Mouse (Mus musculus) G1E (cell line): ENCODE data around the gene Adarb2. TPM values are rescaled to one million over a fixed set of nuclear protein-coding genes. Genes with fewer than 3 reads are reported as not detected.

Source experiments
- ATAC-seq: 2 replicates; pipeline ENCODE4 v1.8.0; 2016; ENCODE audit warnings: mild to moderate bottlenecking; ENCODE audit not compliant: insufficient number of reproducible peaks, poor library complexity, low FRiP score, severe bottlenecking; ENCODE audit errors: extremely low read depth
- DNase-seq: peaks from one replicate; pipeline ENCODE4 v3.0.0; 2012; ENCODE audit warnings: low spot score
- H3K27me3 ChIP-seq: 2 replicates; pipeline ENCODE4 v1.6.1; 2012; ENCODE audit warnings: mild to moderate bottlenecking, low read length, inconsistent platforms; ENCODE audit not compliant: insufficient read depth
- H3K36me3 ChIP-seq: replicated peaks from 2 replicates; pipeline ENCODE3; 2012; ENCODE audit warnings: mild to moderate bottlenecking, inconsistent platforms
- H3K4me1 ChIP-seq: 2 replicates; pipeline ENCODE4 v1.6.1; 2012; ENCODE audit warnings: low read depth, low read length, inconsistent platforms, mixed read lengths; ENCODE audit not compliant: insufficient read depth
- H3K4me3 ChIP-seq: 2 replicates; pipeline ENCODE4 v1.5.1; 2012; ENCODE audit warnings: low read depth, mild to moderate bottlenecking, inconsistent platforms, low read length, moderate library complexity, mixed read lengths
- H3K9me3 ChIP-seq: replicated peaks from 2 replicates; pipeline ENCODE4 v1.6.1; 2012; ENCODE audit warnings: inconsistent platforms
- CTCF ChIP-seq: IDR thresholded peaks from 2 replicates; pipeline ENCODE4 v1.5.1; 2012; ENCODE audit warnings: low read depth, low read length, inconsistent platforms, mixed read lengths
- GATA1 ChIP-seq: IDR thresholded peaks from 2 replicates; pipeline ENCODE4 v1.6.1; 2012; ENCODE audit warnings: borderline replicate concordance, low read length, inconsistent platforms, mixed read lengths
- GATA2 ChIP-seq: IDR thresholded peaks from 2 replicates; pipeline ENCODE4 v1.6.1; 2012; ENCODE audit warnings: low read depth, low read length, inconsistent platforms, borderline replicate concordance
- POLR2AphosphoS5 ChIP-seq: IDR thresholded peaks from 2 replicates; pipeline ENCODE4 v1.6.1; 2012; ENCODE audit warnings: low read depth, low read length, inconsistent platforms; ENCODE audit not compliant: insufficient replicate concordance
- TAL1 ChIP-seq: conservative IDR thresholded peaks from 2 replicates; pipeline ENCODE4 v1.6.1; 2012; ENCODE audit warnings: low read depth, low read length, inconsistent platforms, mixed read lengths
- polyA plus RNA-seq: library from polyadenylated mRNA; stranded (reverse); fragments of >175 nt; gene quantifications from 2 replicates; pipeline ENCODE4 v1.2.3, GENCODE M21; 2012
- total RNA-seq, 2 experiments: library from RNA; stranded (forward) in 1 of 2; stranded (reverse) in 1 of 2; fragments of 200-1000 nt in 1 of 2; fragments of >200 nt in 1 of 2; fragmentation: Nextera tagmentation in 1 of 2; gene quantifications; 2 replicates each; pipeline ENCODE4 v1.2.3; 2014 to 2017

The Adarb2 gene
- total and polyA plus RNA-seq, 3 experiments: 0.33 TPM; not detected in 2

DNA sequence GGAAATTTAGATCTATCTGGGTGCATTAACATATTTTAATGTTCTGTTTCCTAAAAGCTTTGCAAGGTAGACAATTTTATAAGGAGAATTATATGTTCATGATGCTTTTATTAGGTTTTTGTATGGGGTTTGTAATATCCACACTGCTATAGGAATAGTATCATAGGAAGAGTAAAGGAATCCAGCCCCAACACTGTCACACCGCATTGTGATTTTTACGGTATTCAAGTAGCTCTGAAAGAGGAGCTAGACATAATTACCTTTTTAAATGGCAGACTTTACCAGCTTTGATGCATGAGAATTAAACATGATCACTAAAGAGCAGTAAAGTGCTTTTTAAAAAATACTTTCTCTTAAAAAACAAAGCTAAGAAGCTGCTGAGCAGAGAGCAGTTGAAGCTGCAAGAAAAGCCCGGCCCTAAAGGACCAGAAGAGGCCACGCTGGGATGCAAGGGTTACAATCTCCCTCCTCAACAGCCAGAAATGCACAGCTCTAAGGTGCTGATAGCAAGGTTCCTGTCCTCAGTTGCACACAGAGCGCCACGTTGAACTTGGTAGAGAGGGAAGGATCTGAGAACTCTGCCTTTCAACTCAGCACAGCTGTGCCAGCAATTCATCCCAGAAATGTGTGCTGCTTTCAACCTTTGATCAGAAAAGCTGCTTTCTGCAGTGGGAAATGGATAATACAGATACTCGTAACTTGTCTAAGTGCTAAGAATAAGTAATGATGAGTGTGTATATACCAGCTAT, 308.6 kb downstream of the Adarb2 start:
- Histone ChIP-seq H3K9me3 (no peaks in the 10 kb centered on the region), H3K27me3 (0 out of 2 replicates have a peak, but pooled peaks cover 3% of the 10 kb centered on the region), H3K4me3 (no peak overlapping the region), H3K36me3 (no peaks in the 10 kb centered on the region), H3K4me1 (no peaks in the 10 kb centered on the region)
- DNase-seq (no peak), ATAC-seq (no peak)
- no peak for TF ChIP-seq TAL1
- TF ChIP-seq POLR2AphosphoS5: no peak
- TF ChIP-seq GATA1: no peak
- no peak for TF ChIP-seq CTCF
- TF ChIP-seq GATA2: no peak

DNA sequence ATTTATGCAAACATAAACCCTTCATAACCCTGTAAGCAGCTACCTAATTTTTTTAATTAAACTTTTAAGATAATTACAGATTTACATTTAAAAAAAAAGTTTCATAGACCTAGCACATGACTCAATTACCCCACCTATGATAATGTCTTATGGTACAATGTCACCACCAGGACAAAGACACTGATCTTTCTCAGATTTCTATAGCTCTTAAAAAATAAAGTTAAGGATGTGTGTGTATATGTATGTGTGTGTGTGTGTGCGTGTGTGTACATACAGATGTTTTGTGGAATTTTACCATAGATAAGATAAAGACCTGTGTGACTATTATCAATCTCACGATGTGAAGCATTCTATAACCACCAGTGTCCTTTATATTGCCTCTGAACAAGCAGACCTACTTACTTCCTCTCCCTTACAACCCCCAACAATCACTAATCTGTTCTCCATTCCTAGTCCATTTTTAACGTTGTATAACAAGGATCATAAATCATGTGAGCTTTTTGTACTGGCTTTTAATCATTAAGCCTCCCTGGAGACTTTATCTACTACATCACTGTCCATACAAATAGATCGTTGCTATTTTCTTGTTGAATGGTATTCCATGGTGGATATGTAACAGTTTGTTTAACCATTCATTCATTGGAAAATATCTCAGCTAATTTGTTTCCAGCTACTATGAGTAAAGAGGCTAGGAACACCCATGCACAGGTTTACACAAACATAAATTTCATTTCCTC, 313.5 kb downstream of the Adarb2 start:
- Histone ChIP-seq H3K9me3 (no peaks in the 10 kb centered on the region), H3K27me3 (0 out of 2 replicates have a peak, but pooled peaks cover 3% of the 10 kb centered on the region), H3K4me3 (no peak overlapping the region), H3K36me3 (no peaks in the 10 kb centered on the region), H3K4me1 (no peaks in the 10 kb centered on the region)
- DNase-seq: no peak
- TF ChIP-seq POLR2AphosphoS5 (no peak), GATA1 (no peak), CTCF (no peak), GATA2 (no peak), TAL1 (no peak)
- ATAC-seq: no peak

DNA sequence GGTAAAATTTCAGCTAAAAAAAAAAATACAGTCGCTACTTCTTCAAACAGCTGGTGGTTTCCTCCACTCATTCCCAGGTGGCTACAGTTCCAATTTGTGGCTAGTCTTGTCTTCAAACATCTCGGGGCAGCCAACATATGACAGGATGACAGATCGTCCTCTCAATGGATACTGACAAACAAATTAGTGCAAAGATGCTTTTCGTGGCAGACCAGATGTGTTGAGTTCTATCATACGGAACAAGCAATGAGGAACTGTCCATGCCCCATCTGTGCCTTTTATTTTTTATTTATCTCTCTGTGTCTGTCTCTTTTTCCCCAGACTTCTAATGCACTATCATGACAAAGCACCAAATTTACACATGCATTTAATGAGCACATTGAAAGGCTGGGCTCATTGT, 316.5 kb downstream of the Adarb2 start:
- ATAC-seq: no peak
- Histone ChIP-seq H3K4me1 (no peaks in the 10 kb centered on the region), H3K36me3 (no peaks in the 10 kb centered on the region), H3K9me3 (no peaks in the 10 kb centered on the region), H3K4me3 (no peak overlapping the region), H3K27me3 (no peaks in the 10 kb centered on the region)
- DNase-seq: no peak
- TF ChIP-seq CTCF: no peak
- no peak for TF ChIP-seq POLR2AphosphoS5
- no peak for TF ChIP-seq GATA2
- TF ChIP-seq GATA1: no peak

DNA sequence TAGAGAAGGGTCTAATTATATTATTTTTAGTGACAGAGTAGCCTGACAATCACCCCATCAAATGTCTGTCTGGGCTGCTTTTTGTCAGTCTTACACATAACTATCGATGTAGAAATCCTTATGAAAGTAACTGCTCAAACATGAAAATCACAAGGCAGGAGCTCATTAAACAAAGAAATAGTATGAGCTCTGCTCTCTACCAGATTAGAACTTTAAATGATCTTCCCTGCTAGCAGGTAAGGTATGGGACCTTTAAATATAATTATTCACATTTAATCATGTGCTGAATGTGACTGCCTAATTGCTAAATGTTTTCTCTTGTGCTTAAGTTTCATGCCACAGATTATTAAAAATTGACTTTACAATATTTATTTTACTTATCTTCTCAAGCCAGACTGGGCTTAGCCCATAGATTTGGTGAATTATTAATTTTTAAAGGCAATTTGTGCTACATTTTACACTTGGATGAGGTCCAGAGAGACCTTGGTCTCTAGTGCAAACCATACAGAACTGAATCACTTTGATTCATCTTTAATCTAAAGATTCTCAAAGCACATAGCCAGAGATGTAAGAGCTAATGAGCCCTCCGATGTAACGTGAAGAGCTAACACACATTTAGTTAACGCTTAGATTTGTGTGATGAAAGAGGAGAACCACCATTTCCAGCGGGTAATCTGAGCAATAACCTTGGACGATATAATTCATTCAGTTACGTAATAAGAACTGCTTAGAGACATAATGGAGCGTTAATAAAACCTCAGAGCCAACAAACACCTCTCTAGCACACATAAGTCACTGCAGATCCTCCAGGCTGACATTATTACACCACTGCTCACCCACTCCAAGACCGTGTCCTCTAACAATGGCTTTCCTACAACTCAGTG, 323.3 kb downstream of the Adarb2 start:
- Histone ChIP-seq H3K4me3 (no peak overlapping the region), H3K36me3 (no peaks in the 10 kb centered on the region), H3K9me3 (no peaks in the 10 kb centered on the region), H3K4me1 (no peaks in the 10 kb centered on the region), H3K27me3 (no peaks in the 10 kb centered on the region)
- DNase-seq: no peak
- TF ChIP-seq GATA2 (no peak), CTCF (no peak), TAL1 (no peak), GATA1 (no peak)
- ATAC-seq: no peak

DNA sequence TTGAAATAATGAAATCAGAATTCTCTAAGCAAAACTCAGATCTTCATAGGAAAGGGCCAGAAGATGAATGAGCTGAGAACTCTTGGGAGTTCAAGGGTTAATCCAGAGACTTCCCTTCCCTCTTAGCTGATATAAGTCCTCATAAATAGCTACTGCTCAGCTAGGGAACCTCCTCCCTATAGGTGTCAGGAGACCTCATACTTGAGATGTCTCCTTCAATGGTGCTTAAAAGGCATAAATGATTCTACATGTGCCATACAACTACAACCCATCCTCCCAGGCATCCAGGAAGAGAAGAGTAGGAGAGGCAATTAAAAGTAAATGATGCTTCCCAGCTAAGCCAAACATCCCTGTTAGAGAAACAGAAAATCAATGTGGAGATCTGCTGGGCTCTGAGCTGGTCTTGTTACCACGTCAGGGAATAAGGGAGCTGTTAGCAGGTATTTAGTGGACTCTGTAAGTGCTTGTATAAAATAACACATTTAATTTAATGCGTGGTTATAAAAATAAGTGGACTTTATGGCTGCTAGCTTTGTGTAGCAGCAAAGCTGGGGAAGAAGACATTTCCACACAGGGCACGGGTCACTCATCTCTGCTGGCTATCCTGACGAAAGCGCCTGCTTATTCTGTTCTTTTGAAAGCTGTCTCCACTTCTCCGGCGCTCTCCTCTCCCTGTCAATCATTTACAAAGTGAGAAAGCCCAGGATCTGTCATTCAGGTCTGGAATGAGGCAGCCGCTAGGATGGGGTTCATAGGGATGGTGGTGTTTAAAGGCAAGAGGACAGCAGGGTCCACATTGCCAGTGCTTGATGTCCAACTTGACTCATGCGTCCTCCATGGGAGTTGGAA, 331.8 kb downstream of the Adarb2 start:
- Histone ChIP-seq H3K36me3 (no peaks in the 10 kb centered on the region), H3K27me3 (no peaks in the 10 kb centered on the region), H3K4me1 (no peaks in the 10 kb centered on the region), H3K9me3 (no peaks in the 10 kb centered on the region), H3K4me3 (no peak overlapping the region)
- DNase-seq (no peak), ATAC-seq (no peak)
- TF ChIP-seq GATA2: no peak
- no peak for TF ChIP-seq CTCF
- no peak for TF ChIP-seq TAL1
- TF ChIP-seq GATA1: no peak
- TF ChIP-seq POLR2AphosphoS5: no peak

DNA sequence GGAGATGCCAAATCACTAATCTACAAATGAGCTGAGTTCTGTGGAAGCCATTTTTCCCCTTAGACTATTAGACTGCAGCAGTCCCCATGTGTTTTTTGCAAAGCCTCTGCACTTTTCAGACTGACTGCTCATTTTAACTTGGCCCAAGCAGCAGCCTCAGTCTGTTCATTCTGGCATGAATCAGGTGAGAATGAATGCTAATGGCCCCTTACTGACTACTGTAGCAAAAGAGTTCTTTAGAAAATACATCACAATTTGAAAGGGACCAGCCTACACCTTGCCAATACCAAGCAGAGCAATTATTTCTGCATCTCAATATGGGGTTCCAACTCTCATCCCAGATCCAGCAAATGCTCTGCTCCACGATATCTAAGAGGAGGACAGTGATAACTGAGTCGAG, 335.8 kb downstream of the Adarb2 start:
- Histone ChIP-seq H3K27me3 (no peaks in the 10 kb centered on the region), H3K4me3 (no peak overlapping the region), H3K36me3 (no peaks in the 10 kb centered on the region), H3K9me3 (no peaks in the 10 kb centered on the region), H3K4me1 (no peaks in the 10 kb centered on the region)
- ATAC-seq (no peak), DNase-seq (no peak)
- no peak for TF ChIP-seq GATA2
- TF ChIP-seq POLR2AphosphoS5: no peak
- TF ChIP-seq CTCF: no peak
- no peak for TF ChIP-seq GATA1
- no peak for TF ChIP-seq TAL1
